Mouse (Mus musculus): Measurements from ENCODE around the gene Cbln3. TPM values are rescaled to one million over a fixed set of nuclear protein-coding genes. Genes with fewer than 3 reads are reported as not detected.

Gene Cbln3
- polyA plus RNA-seq, 1 experiment from 2014 or later: 0.07 TPM

GRCm38 (mm10) chr14:55852646-55853551 lies 31.3 kb downstream of the Cbln3 start:
- H3K36me3 ChIP-seq (replicated peaks; ENCODE audit: control insufficient read depth, insufficient read depth, low read depth, low read length): no peaks in the 10 kb centered on the region
- 2% methylated on average over 11 of the region's 11 CpGs for WGBS
- peak overlapping the region; percentile 95 for H3K27ac ChIP-seq (replicated peaks; ENCODE audit: low read depth, low read length)
- H3K4me3 ChIP-seq (ENCODE audit: low read depth, low read length): peak overlapping the region; percentile 67
- no peaks in the 10 kb centered on the region for H3K27me3 ChIP-seq (ENCODE audit: control insufficient read depth, insufficient read depth, low read length)
- H3K9me3 ChIP-seq (replicated peaks; ENCODE audit: control insufficient read depth, low read length): no peaks in the 10 kb centered on the region
- H3K4me2 ChIP-seq (ENCODE audit: low read depth, low read length): peak overlapping the region; percentile 79
- H3K4me1 ChIP-seq (ENCODE audit: control insufficient read depth, insufficient read depth, low read length): peaks cover 11% of the 10 kb centered on the region
- DNase-seq (ENCODE audit: low spot score) (peak; percentile 83), ATAC-seq (replicated peaks; ENCODE audit: insufficient number of reproducible peaks, low FRiP score, low TSS enrichment, low read depth) (peak; percentile 83)
- peak overlapping the region; percentile 83 for H3K9ac ChIP-seq (replicated peaks; ENCODE audit: low read length)

DNA sequence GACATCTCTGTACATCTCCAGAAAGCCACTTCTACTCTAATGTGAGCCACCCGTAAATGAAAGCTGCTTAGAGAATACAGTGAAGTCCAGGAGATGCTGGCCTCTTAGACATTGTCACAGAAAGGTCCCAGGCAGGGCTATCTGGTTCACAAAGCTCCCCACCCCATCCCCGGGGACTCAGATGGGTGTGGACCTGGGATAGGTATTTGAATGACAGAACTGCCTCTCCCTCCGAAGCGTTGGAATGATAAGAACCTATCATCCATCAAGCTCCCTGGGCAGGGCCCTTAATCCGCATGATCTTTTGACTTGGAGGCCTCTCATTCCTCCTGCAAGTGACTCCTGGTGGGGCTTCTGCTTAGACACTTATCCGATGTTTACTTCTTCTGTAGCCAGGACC lies 33.3 kb downstream of the Cbln3 start:
- H3K27me3 ChIP-seq (ENCODE audit: control insufficient read depth, insufficient read depth, low read length): no peaks in the 10 kb centered on the region
- DNase-seq (ENCODE audit: low spot score) (no peak), ATAC-seq (replicated peaks; ENCODE audit: insufficient number of reproducible peaks, low FRiP score, low TSS enrichment, low read depth) (no peak)
- H3K36me3 ChIP-seq (replicated peaks; ENCODE audit: control insufficient read depth, insufficient read depth, low read depth, low read length): no peaks in the 10 kb centered on the region
- no peak overlapping the region for H3K4me2 ChIP-seq (ENCODE audit: low read depth, low read length)
- H3K4me1 ChIP-seq (ENCODE audit: control insufficient read depth, insufficient read depth, low read length): peaks cover 7% of the 10 kb centered on the region
- H3K9me3 ChIP-seq (replicated peaks; ENCODE audit: control insufficient read depth, low read length): no peaks in the 10 kb centered on the region
- no peak overlapping the region for H3K4me3 ChIP-seq (ENCODE audit: low read depth, low read length)
- WGBS: 68% methylated on average over 6 of the region's 6 CpGs
- H3K27ac ChIP-seq (replicated peaks; ENCODE audit: low read depth, low read length): no peak overlapping the region
- no peak overlapping the region for H3K9ac ChIP-seq (replicated peaks; ENCODE audit: low read length)

DNA sequence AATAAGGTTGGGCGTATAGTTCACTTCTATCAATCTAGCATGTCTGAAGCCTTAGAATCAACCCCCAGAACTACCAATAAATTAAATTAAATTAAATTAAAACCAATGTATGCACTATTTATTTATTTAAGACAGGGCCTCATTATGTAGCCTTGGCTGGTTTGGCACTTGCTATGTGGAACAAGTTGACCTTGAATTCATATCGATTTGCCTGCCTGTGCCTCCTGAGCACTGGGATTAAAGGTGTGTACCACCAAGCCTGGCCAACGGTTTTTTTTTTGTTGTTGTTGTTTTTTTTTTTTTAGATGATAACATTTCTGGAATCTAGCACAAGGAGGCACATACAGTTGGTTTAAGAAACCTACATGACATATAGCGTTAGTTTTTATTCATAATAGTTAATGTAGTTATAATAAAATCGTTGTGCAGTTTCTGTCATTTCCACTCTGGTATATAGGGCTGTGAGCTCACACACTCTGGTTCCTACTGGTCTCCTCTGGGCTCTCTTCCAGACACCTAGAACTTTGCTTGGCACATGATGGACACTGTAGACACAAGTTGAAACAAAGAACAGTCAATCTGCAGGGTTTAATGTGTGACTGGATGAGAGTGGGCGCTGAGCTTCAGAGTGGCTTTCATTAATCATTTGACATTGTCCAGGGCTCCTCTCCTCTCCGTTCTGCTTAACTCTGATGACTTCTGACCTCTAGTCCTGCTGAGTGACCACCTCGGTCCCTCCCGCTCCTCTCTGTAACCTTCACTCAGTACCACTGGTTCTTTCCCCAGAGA lies 38.5 kb downstream of the Cbln3 start:
- Histone ChIP-seq H3K9ac (replicated peaks; ENCODE audit: low read length) (no peak overlapping the region; the same call in 1 of the 2 replicates), H3K4me2 (ENCODE audit: low read depth, low read length) (no peak overlapping the region), H3K36me3 (replicated peaks; ENCODE audit: control insufficient read depth, insufficient read depth, low read depth, low read length) (no peaks in the 10 kb centered on the region), H3K4me1 (ENCODE audit: control insufficient read depth, insufficient read depth, low read length) (no peaks in the 10 kb centered on the region), H3K4me3 (ENCODE audit: low read depth, low read length) (no peak overlapping the region), H3K27me3 (ENCODE audit: control insufficient read depth, insufficient read depth, low read length) (no peaks in the 10 kb centered on the region), H3K9me3 (replicated peaks; ENCODE audit: control insufficient read depth, low read length) (no peaks in the 10 kb centered on the region), H3K27ac (replicated peaks; ENCODE audit: low read depth, low read length) (no peak overlapping the region)
- 74% methylated on average over 9 of the region's 9 CpGs for WGBS
- no peak for ATAC-seq (replicated peaks; ENCODE audit: insufficient number of reproducible peaks, low FRiP score, low TSS enrichment, low read depth)
- DNase-seq (ENCODE audit: low spot score): no peak

DNA sequence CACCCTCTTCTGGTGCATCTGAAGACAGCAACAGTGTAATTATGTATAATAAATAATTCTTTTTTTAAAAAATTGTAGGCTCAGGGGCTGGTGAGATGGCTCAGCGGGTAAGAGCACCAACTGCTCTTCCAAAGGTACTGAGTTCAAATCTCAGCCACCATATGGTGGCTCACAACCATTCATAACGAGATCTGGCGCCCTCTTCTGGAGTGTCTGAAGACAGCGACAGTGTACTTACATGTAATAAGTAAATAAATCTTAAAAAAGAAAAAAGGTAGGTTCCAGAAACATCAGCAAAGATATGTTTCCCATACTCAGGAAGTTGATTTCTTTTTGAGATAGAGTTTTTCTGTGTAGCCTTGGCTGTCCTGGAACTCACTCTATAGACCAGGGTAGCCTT lies 41.4 kb downstream of the Cbln3 start:
- Histone ChIP-seq H3K9me3 (replicated peaks; ENCODE audit: control insufficient read depth, low read length) (no peaks in the 10 kb centered on the region), H3K36me3 (replicated peaks; ENCODE audit: control insufficient read depth, insufficient read depth, low read depth, low read length) (no peaks in the 10 kb centered on the region), H3K4me3 (ENCODE audit: low read depth, low read length) (no peak overlapping the region), H3K27me3 (ENCODE audit: control insufficient read depth, insufficient read depth, low read length) (no peaks in the 10 kb centered on the region), H3K9ac (replicated peaks; ENCODE audit: low read length) (no peak overlapping the region), H3K4me2 (ENCODE audit: low read depth, low read length) (no peak overlapping the region), H3K27ac (replicated peaks; ENCODE audit: low read depth, low read length) (no peak overlapping the region), H3K4me1 (ENCODE audit: control insufficient read depth, insufficient read depth, low read length) (no peaks in the 10 kb centered on the region)
- WGBS: 77% methylated on average over 4 of the region's 4 CpGs
- ATAC-seq (replicated peaks; ENCODE audit: insufficient number of reproducible peaks, low FRiP score, low TSS enrichment, low read depth): no peak
- no peak for DNase-seq (ENCODE audit: low spot score)

DNA sequence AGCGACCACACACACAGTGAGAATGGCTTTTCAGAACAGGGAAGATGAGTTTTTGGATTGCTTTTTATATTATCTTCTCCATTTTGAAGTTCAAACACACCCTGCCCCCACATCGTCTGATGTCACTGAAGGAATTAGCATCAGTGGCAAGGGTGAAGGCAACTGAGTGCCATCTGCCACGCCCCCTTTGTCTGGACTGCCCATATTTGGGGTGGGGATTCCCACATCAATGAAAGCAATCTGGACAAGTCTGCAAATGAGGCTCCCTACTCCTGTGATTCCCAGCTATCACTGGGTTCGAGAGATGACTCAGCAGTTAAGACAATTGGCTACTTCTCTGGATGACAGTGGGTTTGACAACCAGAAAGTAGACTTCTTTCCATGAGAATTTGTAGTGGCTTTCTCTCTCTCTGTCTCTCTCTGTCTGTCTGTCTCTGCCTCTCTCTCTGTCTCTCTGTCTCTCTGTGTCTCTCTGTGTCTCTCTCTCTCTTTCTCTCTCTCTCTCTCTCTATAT lies 43.3 kb downstream of the Cbln3 start:
- Histone ChIP-seq H3K4me1 (ENCODE audit: control insufficient read depth, insufficient read depth, low read length) (no peaks in the 10 kb centered on the region), H3K27ac (replicated peaks; ENCODE audit: low read depth, low read length) (no peak overlapping the region), H3K4me2 (ENCODE audit: low read depth, low read length) (no peak overlapping the region), H3K9me3 (replicated peaks; ENCODE audit: control insufficient read depth, low read length) (no peaks in the 10 kb centered on the region), H3K4me3 (ENCODE audit: low read depth, low read length) (no peak overlapping the region), H3K9ac (replicated peaks; ENCODE audit: low read length) (no peak overlapping the region), H3K36me3 (replicated peaks; ENCODE audit: control insufficient read depth, insufficient read depth, low read depth, low read length) (no peaks in the 10 kb centered on the region), H3K27me3 (ENCODE audit: control insufficient read depth, insufficient read depth, low read length) (no peaks in the 10 kb centered on the region)
- 68% methylated on average over 4 of the region's 4 CpGs for WGBS
- DNase-seq (ENCODE audit: low spot score) (no peak), ATAC-seq (replicated peaks; ENCODE audit: insufficient number of reproducible peaks, low FRiP score, low TSS enrichment, low read depth) (no peak)

- ATAC-seq (replicated peaks; ENCODE audit: insufficient number of reproducible peaks, low FRiP score, low TSS enrichment, low read depth): no peak
- no peaks in the 10 kb centered on the region for H3K27me3 ChIP-seq (ENCODE audit: control insufficient read depth, insufficient read depth, low read length)
- H3K27ac ChIP-seq (replicated peaks; ENCODE audit: low read depth, low read length): no peak overlapping the region
- H3K9me3 ChIP-seq (replicated peaks; ENCODE audit: control insufficient read depth, low read length): no peaks in the 10 kb centered on the region
- no peak overlapping the region for H3K9ac ChIP-seq (replicated peaks; ENCODE audit: low read length)
- H3K4me3 ChIP-seq (ENCODE audit: low read depth, low read length): no peak overlapping the region
- no peaks in the 10 kb centered on the region for H3K4me1 ChIP-seq (ENCODE audit: control insufficient read depth, insufficient read depth, low read length)
- H3K36me3 ChIP-seq (replicated peaks; ENCODE audit: control insufficient read depth, insufficient read depth, low read depth, low read length): no peaks in the 10 kb centered on the region
- no peak for DNase-seq (ENCODE audit: low spot score)
- no peak overlapping the region for H3K4me2 ChIP-seq (ENCODE audit: low read depth, low read length)
- WGBS: 88% methylated on average over 4 of the region's 4 CpGs
Measured at GRCm38 (mm10) chr14:55838740-55839139, 45.5 kb downstream of the Cbln3 start.

- Histone ChIP-seq H3K27me3 (ENCODE audit: control insufficient read depth, insufficient read depth, low read length) (no peaks in the 10 kb centered on the region), H3K9me3 (replicated peaks; ENCODE audit: control insufficient read depth, low read length) (no peaks in the 10 kb centered on the region), H3K4me1 (ENCODE audit: control insufficient read depth, insufficient read depth, low read length) (no peaks in the 10 kb centered on the region), H3K4me2 (ENCODE audit: low read depth, low read length) (no peak overlapping the region), H3K27ac (replicated peaks; ENCODE audit: low read depth, low read length) (no peak overlapping the region), H3K4me3 (ENCODE audit: low read depth, low read length) (no peak overlapping the region), H3K9ac (replicated peaks; ENCODE audit: low read length) (no peak overlapping the region), H3K36me3 (replicated peaks; ENCODE audit: control insufficient read depth, insufficient read depth, low read depth, low read length) (no peaks in the 10 kb centered on the region)
- 85% methylated on average over 5 of the region's 5 CpGs for WGBS
- no peak for DNase-seq (ENCODE audit: low spot score)
- no peak for ATAC-seq (replicated peaks; ENCODE audit: insufficient number of reproducible peaks, low FRiP score, low TSS enrichment, low read depth)
Measured at GRCm38 (mm10) chr14:55838312-55838711, 45.9 kb downstream of the Cbln3 start.
